Mouse (Mus musculus) ES-E14 (cell line): ENCODE data around the gene Psma5. TPM values are rescaled to one million over a fixed set of nuclear protein-coding genes. Genes with fewer than 3 reads are reported as not detected.

ENCODE experiments used
- DNase-seq: peaks from one replicate; pipeline ENCODE4 v3.0.0-alpha.2; 2013; ENCODE audit warnings: low read depth, low spot score
- H3K27ac ChIP-seq: 2 replicates; pipeline ENCODE4 v1.5.1; 2012; ENCODE audit warnings: low read depth, mild to moderate bottlenecking, low read length, moderate library complexity, mixed read lengths; ENCODE audit not compliant: poor library complexity, insufficient read depth, severe bottlenecking
- H3K36me3 ChIP-seq: 2 replicates; pipeline ENCODE4 v1.6.1; 2012; ENCODE audit warnings: mild to moderate bottlenecking, low read length, moderate library complexity, mixed read lengths; ENCODE audit not compliant: control insufficient read depth, poor library complexity, insufficient read depth, severe bottlenecking
- H3K4me1 ChIP-seq, 2 experiments: fragments of 150-350 bp in 1 of 2; sonication (generic) in 1 of 2; 2 replicates each; pipeline ENCODE4 v1.6.1; 2012; ENCODE audit warnings: low read length in 2 of 2, mild to moderate bottlenecking in 1 of 2, mixed read lengths in 1 of 2; ENCODE audit not compliant: control insufficient read depth in 2 of 2, insufficient read depth in 2 of 2, poor library complexity in 1 of 2
- H3K4me3 ChIP-seq, 2 experiments: fragments of 150-350 bp in 1 of 2; sonication (generic) in 1 of 2; 2 replicates each; pipeline ENCODE4 v1.5.1; 2012; ENCODE audit warnings: low read length in 2 of 2, low read depth in 1 of 2, mild to moderate bottlenecking in 1 of 2, mixed read lengths in 1 of 2; ENCODE audit not compliant: insufficient read depth in 1 of 2, poor library complexity in 1 of 2, severe bottlenecking in 1 of 2
- H3K9ac ChIP-seq: 2 replicates; pipeline ENCODE4 v1.6.1; 2012; ENCODE audit warnings: low read depth, mild to moderate bottlenecking, low read length, mixed read lengths; ENCODE audit not compliant: poor library complexity, insufficient read depth, severe bottlenecking
- H3K9me3 ChIP-seq: fragments of 150-350 bp; sonication (generic); 2 replicates; pipeline ENCODE4 v1.6.1; 2012; ENCODE audit warnings: low read depth, mild to moderate bottlenecking, low read length; ENCODE audit not compliant: control insufficient read depth, insufficient read depth
- CHD2 ChIP-seq: IDR thresholded peaks from 2 replicates; pipeline ENCODE4 v1.6.1; 2014; ENCODE audit warnings: mild to moderate bottlenecking, low read depth, low read length, inconsistent platforms
- HCFC1 ChIP-seq: IDR thresholded peaks from 2 replicates; pipeline ENCODE4 v1.6.1; 2012; ENCODE audit warnings: low read length, inconsistent platforms, borderline replicate concordance; ENCODE audit not compliant: insufficient read depth
- MAFK ChIP-seq: IDR thresholded peaks from 2 replicates; pipeline ENCODE4 v1.6.1; 2014; ENCODE audit warnings: mild to moderate bottlenecking, low read depth, low read length, inconsistent platforms; ENCODE audit not compliant: insufficient read depth
- ZC3H11A ChIP-seq: IDR thresholded peaks from 2 replicates; pipeline ENCODE4 v1.6.1; 2012; ENCODE audit warnings: low read depth, mild to moderate bottlenecking, inconsistent platforms, low read length, borderline replicate concordance
- ZNF384 ChIP-seq: IDR thresholded peaks from 2 replicates; pipeline ENCODE4 v1.6.1; 2012; ENCODE audit warnings: low read depth, low read length, inconsistent platforms
- in situ Hi-C, 2 experiments: fragments of 600-800 bp; cut with MboI; formaldehyde crosslinking; loops; one replicate each; pipeline ENCODE4 v1.15.1; 2025; ENCODE audit warnings: low sequenced_read_pairs in 2 of 2, inconsistent platforms in 1 of 2; ENCODE audit not compliant: unreplicated experiment in 2 of 2
- total RNA-seq: library from RNA; depleted of rRNA; stranded (reverse); fragments of 300-350 nt; gene quantifications from 2 replicates; pipeline ENCODE4 v1.2.3, GENCODE M21; 2012

Psma5 gene
- total RNA-seq, 1 experiment: 248 TPM

- Histone ChIP-seq H3K27ac (no peak overlapping the region), H3K4me3 (no peak overlapping the region), H3K36me3 (no peaks in the 10 kb centered on the region), H3K4me1 (peaks cover 2 to 13% of the 10 kb centered on the region in 2 experiments; a peak in 3 of 4 replicates), H3K9ac (no peak overlapping the region), H3K9me3 (no peaks in the 10 kb centered on the region)
- DNase-seq: no peak
- TF ChIP-seq ZNF384 (no peak), HCFC1 (no peak), ZC3H11A (no peak), CHD2 (no peak)
- in situ Hi-C loops: no loop called here
These were observed 41.2 kb downstream of the Psma5 start for GRCm38 (mm10) chr3:108297603-108298553.

GRCm38 (mm10) chr3:108300455-108301030 lies 43.8 kb downstream of the Psma5 start:
- DNase-seq: no peak
- TF ChIP-seq MAFK (no peak), ZNF384 (no peak), ZC3H11A (no peak), HCFC1 (no peak), CHD2 (no peak)
- Histone ChIP-seq H3K4me3 (no peak overlapping the region), H3K9ac (no peak overlapping the region), H3K4me1 (peaks cover 2 to 12% of the 10 kb centered on the region in 2 experiments; a peak in 2 of 4 replicates), H3K27ac (no peak overlapping the region), H3K36me3 (no peaks in the 10 kb centered on the region), H3K9me3 (no peaks in the 10 kb centered on the region)
- in situ Hi-C loops: no loop called here

- no peak for DNase-seq
- peaks cover 0 to 7% of the 10 kb centered on the region in 2 experiments; a peak in 2 of 4 replicates for H3K4me1 ChIP-seq
- H3K9ac ChIP-seq: no peak overlapping the region
- no peaks in the 10 kb centered on the region for H3K36me3 ChIP-seq
- no peak for TF ChIP-seq ZNF384
- TF ChIP-seq ZC3H11A: no peak
- no peak for TF ChIP-seq HCFC1
- TF ChIP-seq CHD2: no peak
- no peak for TF ChIP-seq MAFK
- H3K4me3 ChIP-seq: no peak overlapping the region; a peak in 1 of 4 replicates
- H3K27ac ChIP-seq: no peak overlapping the region
- H3K9me3 ChIP-seq: no peaks in the 10 kb centered on the region
- in situ Hi-C loops: no loop called here
These were observed 47.0 kb downstream of the Psma5 start for GRCm38 (mm10) chr3:108303683-108304082.

GRCm38 (mm10) chr3:108304747-108305146 lies 48.0 kb downstream of the Psma5 start:
- in situ Hi-C loops: no loop called here
- H3K27ac ChIP-seq: no peak overlapping the region
- no peaks in the 10 kb centered on the region for H3K36me3 ChIP-seq
- no peak for DNase-seq
- H3K9me3 ChIP-seq: no peaks in the 10 kb centered on the region
- H3K4me1 ChIP-seq: peaks cover 0 to 8% of the 10 kb centered on the region in 2 experiments; a peak in 2 of 4 replicates
- TF ChIP-seq ZC3H11A (no peak), ZNF384 (no peak), CHD2 (no peak), HCFC1 (no peak), MAFK (no peak)
- H3K9ac ChIP-seq: no peak overlapping the region
- H3K4me3 ChIP-seq: no peak overlapping the region
